Mouse (Mus musculus): ENCODE data around the gene Ddo. TPM values are rescaled to one million over a fixed set of nuclear protein-coding genes. Genes with fewer than 3 reads are reported as not detected.

Ddo gene
- polyA plus RNA-seq, 1 experiment: not detected

- no peaks in the 10 kb centered on the region for H3K4me1 ChIP-seq (ENCODE audit: control insufficient read depth, insufficient read depth, low read length)
- no peak for TF ChIP-seq POLR2A (IDR thresholded peaks at IDR 0.05; ENCODE audit: borderline replicate concordance, low read depth, low read length)
- no peak for TF ChIP-seq CTCF (IDR thresholded peaks at IDR 0.05; ENCODE audit: low read depth, low read length)
Observed at GRCm38 (mm10) chr10:40682470-40682869, 52.7 kb downstream of the Ddo start.

GRCm38 (mm10) chr10:40683092-40683867, 53.5 kb downstream of the Ddo start, which contains the start of gene Mettl24:
Gene Mettl24, plus strand, starts transcription at chr10:40683282.
- no peak within 1 kb of the TSS for H3K27ac ChIP-seq (ENCODE audit: insufficient read depth, low read depth, low read length)
- TF ChIP-seq POLR2A (IDR thresholded peaks at IDR 0.05; ENCODE audit: borderline replicate concordance, low read depth, low read length) (no peak), CTCF (IDR thresholded peaks at IDR 0.05; ENCODE audit: low read depth, low read length) (no peak)
- H3K4me1 ChIP-seq (ENCODE audit: control insufficient read depth, insufficient read depth, low read length): no peaks in the 10 kb centered on the region
- H3K4me3 ChIP-seq (ENCODE audit: insufficient read depth, low read length): peak within 1 kb of the TSS; percentile 18; the same call in 1 of the 2 replicates

More at GRCm38 (mm10) chr10:40682470-40682869, 52.7 kb downstream of the Ddo start:
- no peak overlapping the region for H3K27ac ChIP-seq (ENCODE audit: insufficient read depth, low read depth, low read length)
- H3K4me3 ChIP-seq (ENCODE audit: insufficient read depth, low read length): no peak overlapping the region

- Histone ChIP-seq H3K4me1 (ENCODE audit: control insufficient read depth, insufficient read depth, low read length) (no peaks in the 10 kb centered on the region), H3K4me3 (ENCODE audit: insufficient read depth, low read length) (no peak overlapping the region), H3K27ac (ENCODE audit: insufficient read depth, low read depth, low read length) (no peak overlapping the region)
- TF ChIP-seq POLR2A (IDR thresholded peaks at IDR 0.05; ENCODE audit: borderline replicate concordance, low read depth, low read length) (no peak), CTCF (IDR thresholded peaks at IDR 0.05; ENCODE audit: low read depth, low read length) (no peak)
Observed at GRCm38 (mm10) chr10:40683868-40684253, 54.0 kb downstream of the Ddo start.

GRCm38 (mm10) chr10:40684326-40684725, 54.5 kb downstream of the Ddo start:
- H3K27ac ChIP-seq (ENCODE audit: insufficient read depth, low read depth, low read length): no peak overlapping the region
- no peak overlapping the region for H3K4me3 ChIP-seq (ENCODE audit: insufficient read depth, low read length)
- TF ChIP-seq POLR2A (IDR thresholded peaks at IDR 0.05; ENCODE audit: borderline replicate concordance, low read depth, low read length): no peak
- no peak for TF ChIP-seq CTCF (IDR thresholded peaks at IDR 0.05; ENCODE audit: low read depth, low read length)
- no peaks in the 10 kb centered on the region for H3K4me1 ChIP-seq (ENCODE audit: control insufficient read depth, insufficient read depth, low read length)

GRCm38 (mm10) chr10:40685641-40686040, 55.8 kb downstream of the Ddo start:
- no peak overlapping the region for H3K4me3 ChIP-seq (ENCODE audit: insufficient read depth, low read length)
- no peaks in the 10 kb centered on the region for H3K4me1 ChIP-seq (ENCODE audit: control insufficient read depth, insufficient read depth, low read length)
- H3K27ac ChIP-seq (ENCODE audit: insufficient read depth, low read depth, low read length): no peak overlapping the region
- TF ChIP-seq CTCF (IDR thresholded peaks at IDR 0.05; ENCODE audit: low read depth, low read length) (no peak), POLR2A (IDR thresholded peaks at IDR 0.05; ENCODE audit: borderline replicate concordance, low read depth, low read length) (no peak)

GRCm38 (mm10) chr10:40686976-40687375, 57.2 kb downstream of the Ddo start:
- Histone ChIP-seq H3K4me3 (ENCODE audit: insufficient read depth, low read length) (no peak overlapping the region), H3K27ac (ENCODE audit: insufficient read depth, low read depth, low read length) (no peak overlapping the region)
- no peak for TF ChIP-seq POLR2A (IDR thresholded peaks at IDR 0.05; ENCODE audit: borderline replicate concordance, low read depth, low read length)
- TF ChIP-seq CTCF (IDR thresholded peaks at IDR 0.05; ENCODE audit: low read depth, low read length): no peak

GRCm38 (mm10) chr10:40687407-40687806, 57.6 kb downstream of the Ddo start:
- Histone ChIP-seq H3K4me3 (ENCODE audit: insufficient read depth, low read length) (no peak overlapping the region), H3K4me1 (ENCODE audit: control insufficient read depth, insufficient read depth, low read length) (no peaks in the 10 kb centered on the region), H3K27ac (ENCODE audit: insufficient read depth, low read depth, low read length) (no peak overlapping the region)
- TF ChIP-seq CTCF (IDR thresholded peaks at IDR 0.05; ENCODE audit: low read depth, low read length) (no peak), POLR2A (IDR thresholded peaks at IDR 0.05; ENCODE audit: borderline replicate concordance, low read depth, low read length) (no peak)

More at GRCm38 (mm10) chr10:40686976-40687375, 57.2 kb downstream of the Ddo start:
- H3K4me1 ChIP-seq (ENCODE audit: control insufficient read depth, insufficient read depth, low read length): no peaks in the 10 kb centered on the region

GRCm38 (mm10) chr10:40688266-40688665, 58.5 kb downstream of the Ddo start:
- Histone ChIP-seq H3K27ac (ENCODE audit: insufficient read depth, low read depth, low read length) (no peak overlapping the region), H3K4me3 (ENCODE audit: insufficient read depth, low read length) (no peak overlapping the region), H3K4me1 (ENCODE audit: control insufficient read depth, insufficient read depth, low read length) (no peaks in the 10 kb centered on the region)
- TF ChIP-seq POLR2A (IDR thresholded peaks at IDR 0.05; ENCODE audit: borderline replicate concordance, low read depth, low read length) (no peak), CTCF (IDR thresholded peaks at IDR 0.05; ENCODE audit: low read depth, low read length) (no peak)

GRCm38 (mm10) chr10:40688873-40689272, 59.1 kb downstream of the Ddo start:
- Histone ChIP-seq H3K4me1 (ENCODE audit: control insufficient read depth, insufficient read depth, low read length) (no peaks in the 10 kb centered on the region), H3K4me3 (ENCODE audit: insufficient read depth, low read length) (no peak overlapping the region), H3K27ac (ENCODE audit: insufficient read depth, low read depth, low read length) (no peak overlapping the region)
- TF ChIP-seq CTCF (IDR thresholded peaks at IDR 0.05; ENCODE audit: low read depth, low read length): no peak
- no peak for TF ChIP-seq POLR2A (IDR thresholded peaks at IDR 0.05; ENCODE audit: borderline replicate concordance, low read depth, low read length)

- no peak overlapping the region for H3K27ac ChIP-seq (ENCODE audit: insufficient read depth, low read depth, low read length)
- H3K4me3 ChIP-seq (ENCODE audit: insufficient read depth, low read length): no peak overlapping the region
- H3K4me1 ChIP-seq (ENCODE audit: control insufficient read depth, insufficient read depth, low read length): no peaks in the 10 kb centered on the region
- TF ChIP-seq POLR2A (IDR thresholded peaks at IDR 0.05; ENCODE audit: borderline replicate concordance, low read depth, low read length) (no peak), CTCF (IDR thresholded peaks at IDR 0.05; ENCODE audit: low read depth, low read length) (no peak)
Observed at GRCm38 (mm10) chr10:40698652-40699051, 68.8 kb downstream of the Ddo start.

Data from bone marrow macrophage, adult 2 months (primary cell).